Mouse (Mus musculus) T-helper 2 cell (primary cell): ENCODE data around the gene Arl11.

Source experiments
- in situ Hi-C: fragments of 300-600 bp; cut with MboI, MseI; formaldehyde crosslinking; loops from one replicate; pipeline ENCODE4 v1.15.1; 2025; ENCODE audit warnings: high pct_unique_total_duplicates

Gene Arl11

DNA sequence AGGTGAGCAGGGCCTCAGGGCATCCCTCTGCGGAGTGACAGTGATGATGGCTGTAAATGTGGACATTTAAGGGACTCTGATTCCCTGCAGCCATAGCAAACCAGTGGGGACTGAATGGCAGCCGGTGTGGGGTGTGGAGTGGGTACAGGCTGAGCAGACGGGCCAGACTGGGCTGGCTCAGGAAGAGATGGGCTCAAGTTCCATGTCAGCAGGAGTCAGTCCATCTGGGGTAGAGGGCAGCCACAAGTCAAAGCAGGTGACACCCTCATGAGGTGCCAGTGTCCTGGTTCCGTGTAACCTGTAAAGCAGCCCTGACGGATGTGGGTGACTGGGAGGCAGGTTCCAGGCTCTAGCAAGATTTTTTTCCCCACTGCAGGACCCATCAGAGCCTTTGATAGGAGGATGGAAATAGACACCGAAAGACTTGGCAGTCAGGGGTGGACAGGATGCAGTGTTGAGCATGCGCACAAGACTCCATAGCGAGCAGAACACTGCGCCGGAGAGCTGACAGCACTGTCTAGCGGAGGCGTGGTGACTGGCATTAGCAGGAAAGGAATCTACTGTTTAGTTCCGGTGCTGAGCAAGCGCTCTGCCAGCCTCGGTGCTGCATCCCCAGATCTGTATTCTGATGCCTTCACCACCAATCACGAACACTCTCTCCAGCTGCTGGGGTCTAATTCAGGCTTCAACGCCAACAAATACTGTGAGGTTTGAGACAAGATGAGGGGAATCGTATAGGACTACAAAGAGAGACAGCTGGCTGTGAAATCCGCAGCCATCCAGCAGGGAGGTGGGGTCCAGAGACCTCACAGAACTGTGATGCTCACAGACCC lies 18.3 kb downstream of the Arl11 start:
- in situ Hi-C loops, result loop anchor here (5.0 kb wide), 1 partner anchor 169 kb away; no protein-coding TSS in a partner anchor

DNA sequence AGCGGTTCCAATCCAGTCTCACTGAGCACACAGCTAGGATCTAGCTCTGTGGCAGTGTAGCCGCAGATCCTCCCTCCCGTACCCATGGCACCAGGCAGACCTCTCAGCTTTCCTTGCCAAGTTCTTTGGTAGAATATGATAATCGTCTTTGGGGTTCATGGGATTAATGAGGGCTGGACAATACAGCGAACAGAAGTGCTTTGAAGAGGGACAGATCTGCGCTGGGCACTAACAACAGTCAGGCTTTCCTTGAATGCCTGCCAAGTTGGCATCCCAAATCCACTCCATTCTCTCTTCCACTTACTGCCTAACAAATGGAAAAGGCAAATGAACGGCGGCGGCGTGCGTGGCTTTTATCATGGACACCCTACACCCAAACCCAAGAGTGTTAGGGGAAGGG lies 21.0 kb downstream of the Arl11 start:
- in situ Hi-C loops, result no loop called here

DNA sequence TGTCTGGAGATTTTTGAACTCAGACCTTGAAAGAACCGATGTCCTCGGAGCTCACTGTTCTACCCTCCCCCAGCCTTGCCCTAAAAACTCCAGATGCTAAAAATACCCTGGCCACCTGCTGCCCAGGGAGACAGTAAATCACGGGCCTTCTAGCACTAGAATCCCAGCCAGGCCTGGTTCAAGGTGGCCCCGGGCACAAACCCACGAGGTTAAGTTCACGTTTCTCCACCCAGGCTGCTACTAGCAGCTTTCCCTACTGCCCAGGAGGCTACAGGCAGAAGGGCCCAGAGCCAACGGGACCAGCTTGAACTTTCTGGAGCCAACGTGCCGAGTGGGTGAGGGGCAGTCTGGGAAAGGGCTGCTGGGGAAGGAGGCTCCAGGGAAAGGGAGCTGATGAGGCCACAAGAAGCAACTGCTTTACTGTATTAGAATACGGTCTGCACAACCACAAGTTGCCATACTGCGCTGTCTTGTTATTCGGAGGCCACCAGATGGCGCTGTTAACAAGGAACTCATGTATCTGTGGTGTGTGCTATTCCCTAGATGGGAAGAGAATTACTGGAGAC lies 21.5 kb downstream of the Arl11 start:
- in situ Hi-C loops, result no loop called here

DNA sequence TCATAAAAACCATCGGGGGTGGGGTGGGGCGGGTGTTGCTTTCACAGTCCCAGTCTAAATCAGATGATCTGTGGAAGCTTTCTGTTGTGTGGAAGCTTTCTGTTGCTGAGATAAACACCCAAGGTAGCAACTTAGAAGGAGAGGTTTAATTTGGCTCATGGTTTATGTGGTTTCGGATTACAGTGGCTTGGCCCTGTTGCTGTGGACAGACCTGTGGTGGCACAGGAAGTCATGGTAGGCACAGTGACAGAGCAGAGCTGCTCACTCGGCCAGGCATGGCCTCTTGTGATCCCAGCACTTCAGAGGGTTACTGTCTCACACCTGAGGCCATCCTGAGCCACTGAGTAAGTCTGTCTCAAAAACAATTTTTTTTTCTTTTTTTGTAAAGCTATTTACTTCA lies 29.8 kb downstream of the Arl11 start:
- in situ Hi-C loops, result no loop called here

DNA sequence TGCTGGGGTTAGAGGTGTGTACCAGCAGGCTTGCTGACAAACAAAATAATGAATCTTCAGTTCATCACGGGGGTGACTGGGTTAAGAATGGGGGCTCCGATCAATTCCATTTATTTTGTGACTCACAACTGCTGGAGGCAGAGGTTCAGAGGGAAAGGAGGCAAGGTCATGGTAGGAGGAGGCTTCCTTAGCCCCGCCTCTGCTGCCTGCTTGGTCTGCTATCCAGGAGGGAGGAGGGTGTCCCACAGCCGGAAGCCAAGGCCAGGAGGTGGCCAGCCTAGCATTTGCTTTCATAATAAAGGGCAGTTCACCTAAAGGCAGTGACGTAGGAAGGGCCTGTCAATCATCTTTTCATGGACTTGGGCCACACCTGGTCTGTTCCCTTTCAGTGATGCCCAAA lies 35.0 kb downstream of the Arl11 start:
- in situ Hi-C loops, result no loop called here

DNA sequence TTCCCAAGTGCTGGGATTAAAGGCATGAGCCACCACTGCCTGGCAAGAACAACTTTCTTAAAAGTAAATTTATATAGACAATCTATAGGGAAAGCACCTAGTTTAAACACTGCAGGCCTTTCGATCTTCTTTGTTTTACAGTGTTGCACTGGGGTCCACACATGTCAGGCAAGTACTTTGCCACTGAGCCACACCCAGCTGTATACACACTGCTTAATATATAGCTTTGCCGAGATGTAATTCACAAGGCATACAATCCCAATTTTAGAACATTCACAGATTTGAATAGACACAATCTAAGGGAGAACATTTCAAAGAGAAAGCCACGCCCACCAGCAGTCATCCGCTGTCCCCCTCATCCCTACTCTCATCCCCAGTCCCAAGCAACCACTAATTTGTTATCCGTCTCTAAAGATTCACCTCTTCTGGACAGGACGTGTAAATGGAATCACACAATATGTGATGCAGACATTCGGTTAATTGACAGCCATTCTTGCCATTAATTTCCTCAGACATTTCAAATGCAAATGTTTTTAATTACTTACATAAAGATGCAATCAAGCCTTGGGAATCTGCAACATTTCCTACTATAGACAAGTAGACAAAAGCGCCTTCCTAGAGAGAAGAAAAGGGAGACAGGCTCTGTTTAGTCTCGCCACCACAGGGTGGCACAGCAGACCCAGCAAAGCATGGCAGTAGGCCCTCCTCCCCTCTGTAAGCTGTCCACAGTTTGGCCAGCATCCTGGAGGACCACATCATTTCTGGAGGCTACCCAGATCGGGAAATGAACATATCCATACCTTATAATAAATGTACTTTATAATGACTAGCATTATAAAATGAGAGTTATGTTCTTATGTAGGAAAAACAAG lies 37.5 kb downstream of the Arl11 start:
- in situ Hi-C loops, result no loop called here

DNA sequence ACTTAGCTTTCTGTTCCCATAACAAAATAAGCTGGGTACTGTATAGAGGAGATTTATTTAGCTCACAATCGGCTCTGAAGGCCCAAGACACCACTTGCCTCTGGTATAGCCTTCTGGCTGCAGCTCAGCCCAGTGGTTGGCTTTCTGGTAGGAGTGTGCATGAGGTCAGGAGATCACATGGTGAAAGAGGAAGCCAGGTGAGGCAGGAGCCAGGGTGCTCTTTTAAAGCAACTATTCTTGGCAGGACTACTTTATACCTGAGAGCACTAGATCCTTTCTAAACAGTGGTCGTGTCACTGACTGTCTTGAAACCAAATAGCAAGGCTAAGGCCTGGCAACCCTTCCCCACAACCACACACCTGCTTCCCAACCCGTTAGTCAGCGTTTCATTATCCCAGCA lies 40.3 kb downstream of the Arl11 start:
- in situ Hi-C loops, result loop anchor here (10.0 kb wide), 1 partner anchor 1595 kb away; no protein-coding TSS in a partner anchor

DNA sequence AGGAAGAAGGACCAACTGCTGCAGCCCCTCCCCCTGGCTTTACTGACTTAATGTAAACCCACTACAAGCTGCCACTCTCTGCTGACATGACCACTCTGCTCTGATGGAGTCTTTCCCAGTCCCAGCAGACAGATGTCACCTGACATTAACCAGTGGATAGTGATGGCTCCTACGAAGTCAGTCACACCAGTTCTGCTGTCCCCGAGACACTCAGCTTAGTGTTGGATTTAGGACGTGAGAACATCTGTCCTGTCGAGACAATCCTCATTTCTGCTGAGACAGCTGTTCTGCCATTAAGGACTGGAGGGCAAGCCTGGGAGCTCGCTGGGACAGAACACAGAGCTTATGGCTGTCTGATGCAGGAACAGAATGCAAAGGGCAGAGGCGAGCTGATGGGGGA lies 41.3 kb downstream of the Arl11 start:
- in situ Hi-C loops, result loop anchor here (10.0 kb wide), 1 partner anchor 1594 kb away; no protein-coding TSS in a partner anchor

DNA sequence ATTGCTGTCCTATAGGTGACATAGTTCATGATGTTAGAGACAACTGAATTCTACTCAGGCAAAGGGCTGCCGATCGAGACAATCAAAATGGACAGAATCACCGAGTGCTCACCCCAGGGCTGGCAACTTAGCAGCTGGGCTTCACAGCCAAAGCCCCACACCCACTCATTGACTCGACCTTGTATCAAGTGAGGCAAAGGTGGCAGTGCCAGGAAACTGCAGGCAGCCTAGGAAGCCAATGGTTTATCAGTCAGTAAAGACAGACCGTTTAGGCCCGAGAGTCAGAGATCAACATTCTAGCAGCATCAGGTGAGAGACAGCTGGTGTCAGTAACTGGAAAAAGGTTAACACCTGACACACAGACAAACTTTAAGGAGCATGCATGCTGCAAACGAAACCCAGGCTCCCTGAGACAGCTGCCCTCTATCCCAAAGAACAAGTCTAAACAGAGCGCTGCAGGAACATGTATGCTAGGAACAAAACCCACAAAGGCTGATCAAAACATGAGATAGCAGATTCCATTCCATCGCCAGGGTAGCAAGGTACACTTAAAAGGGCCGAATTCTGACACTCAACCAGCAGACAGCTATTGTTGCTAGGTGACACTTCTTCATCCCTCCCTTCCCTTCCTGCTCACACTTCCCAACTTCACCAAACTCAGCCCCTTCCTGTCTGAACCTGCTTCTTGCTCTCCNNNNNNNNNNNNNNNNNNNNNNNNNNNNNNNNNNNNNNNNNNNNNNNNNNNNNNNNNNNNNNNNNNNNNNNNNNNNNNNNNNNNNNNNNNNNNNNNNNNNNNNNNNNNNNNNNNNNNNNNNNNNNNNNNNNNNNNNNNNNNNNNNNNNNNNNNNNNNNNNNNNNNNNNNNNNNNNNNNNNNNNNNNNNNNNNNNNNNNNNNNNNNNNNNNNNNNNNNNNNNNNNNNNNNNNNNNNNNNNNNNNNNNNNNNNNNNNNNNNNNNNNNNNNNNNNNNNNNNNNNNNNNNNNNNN lies 45.0 kb downstream of the Arl11 start:
- in situ Hi-C loops, result loop anchor here (10.0 kb wide), 1 partner anchor 1590 kb away; no protein-coding TSS in a partner anchor

DNA sequence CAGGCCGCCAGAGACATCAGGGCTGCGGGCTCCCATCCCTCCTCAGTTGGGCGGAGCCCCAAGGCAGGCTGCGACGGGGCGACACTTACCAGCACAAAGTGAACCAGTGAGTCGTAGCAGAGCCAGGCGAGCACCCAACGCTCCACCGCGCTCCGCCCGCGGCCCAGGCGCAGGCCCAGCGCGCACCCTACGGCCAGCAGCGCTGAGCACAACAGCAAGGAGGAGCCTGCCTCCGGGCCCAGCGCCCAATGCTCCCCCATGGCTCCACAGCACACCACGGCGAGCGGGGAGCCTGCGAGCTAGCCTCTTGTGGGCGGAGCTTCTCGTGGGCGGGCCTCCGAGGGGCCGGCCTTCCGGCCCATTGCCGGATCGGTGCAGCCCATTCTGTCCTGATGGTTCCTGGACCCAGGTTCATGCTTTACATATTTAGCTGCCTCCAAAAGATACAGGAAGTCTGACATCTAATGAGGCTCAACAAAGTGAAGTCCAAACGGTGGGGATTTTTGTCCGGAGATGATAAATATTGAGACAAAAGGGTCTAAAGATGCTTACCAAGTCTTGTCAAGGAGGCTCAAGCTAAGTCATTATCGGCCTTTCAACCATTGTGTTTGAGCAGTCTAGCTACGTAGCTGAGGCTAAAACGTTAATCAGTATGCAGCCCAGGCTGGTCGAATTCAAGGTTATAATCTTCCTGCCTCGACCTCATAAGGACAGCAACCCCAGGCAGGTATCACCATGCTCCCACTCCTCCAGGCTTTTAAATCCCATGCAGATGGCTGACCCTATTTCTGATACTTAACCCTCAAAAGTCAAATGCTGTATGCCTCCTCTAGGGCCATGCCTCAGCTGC lies 50.8 kb downstream of the Arl11 start, which contains the start of gene Ebpl:
Gene Ebpl (minus strand): TSS at position 309 of the 850 bp plus-strand sequence.
- in situ Hi-C loops, result no loop called here

DNA sequence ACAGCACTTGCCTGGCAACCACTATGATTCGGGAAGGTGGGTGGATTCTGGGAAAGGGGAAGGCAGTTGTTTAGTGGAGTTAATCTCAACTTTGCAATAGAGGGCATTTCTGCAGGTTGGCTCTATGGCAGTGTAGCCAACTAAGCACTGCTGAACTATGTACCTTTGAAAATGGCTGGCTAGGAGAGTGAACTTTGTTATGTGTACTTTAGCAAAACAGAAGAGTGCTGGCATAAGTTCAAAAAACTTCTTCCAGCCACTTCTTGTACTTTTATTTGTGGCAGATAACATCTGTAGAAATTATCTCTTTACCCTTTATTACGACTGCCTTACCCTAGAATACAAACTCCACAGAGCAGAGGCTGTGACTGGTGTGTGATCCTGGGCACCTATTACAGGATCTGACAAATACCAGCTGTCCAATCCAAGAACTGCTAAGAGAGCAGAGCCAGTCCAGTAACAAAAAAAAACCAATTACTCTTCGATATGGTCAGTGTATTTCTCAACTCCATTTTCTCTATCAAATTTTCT lies 51.5 kb downstream of the Arl11 start:
- in situ Hi-C loops, result no loop called here
